Mouse (Mus musculus) adrenal gland, adult 2 months (tissue): ENCODE results near the gene Mier2. TPM values are rescaled to one million over a fixed set of nuclear protein-coding genes. Genes with fewer than 3 reads are reported as not detected.
A peak's percentile ranks its signal among the peaks of the same experiment; 100 is the strongest.

Experiments used
- DNase-seq: peaks from one replicate; pipeline ENCODE4 v3.0.0; 2021
- long read RNA-seq: library from polyadenylated mRNA; stranded (forward); transcript quantifications from one replicate; pipeline ENCODE4 v2.0.0, GENCODE M21; 2021
- polyA plus RNA-seq: library from polyadenylated mRNA; depleted of rRNA; stranded (reverse); fragments of >200 nt; gene quantifications from 2 replicates; pipeline ENCODE4 v1.2.3, GENCODE M21; 2012; rRNA removed
- total RNA-seq, 2 experiments: library from RNA; stranded (reverse); gene quantifications; 2 replicates each; pipeline ENCODE4 v1.2.3; 2021

Gene Mier2
- 10 to 100 TPM; 26.7 to 30.9 TPM for total RNA-seq
- polyA plus RNA-seq = 150 and 154 TPM in 2 replicates
- long read RNA-seq, transcript Mier2-203 (14 exons, 2,676 nt) = major isoform, 12 of 35 reads
- long read RNA-seq, partial matches to known transcripts = 3 of 35 reads
- long read RNA-seq, other reads (novel, unspliced or antisense) = 16 of 35 reads

DNA sequence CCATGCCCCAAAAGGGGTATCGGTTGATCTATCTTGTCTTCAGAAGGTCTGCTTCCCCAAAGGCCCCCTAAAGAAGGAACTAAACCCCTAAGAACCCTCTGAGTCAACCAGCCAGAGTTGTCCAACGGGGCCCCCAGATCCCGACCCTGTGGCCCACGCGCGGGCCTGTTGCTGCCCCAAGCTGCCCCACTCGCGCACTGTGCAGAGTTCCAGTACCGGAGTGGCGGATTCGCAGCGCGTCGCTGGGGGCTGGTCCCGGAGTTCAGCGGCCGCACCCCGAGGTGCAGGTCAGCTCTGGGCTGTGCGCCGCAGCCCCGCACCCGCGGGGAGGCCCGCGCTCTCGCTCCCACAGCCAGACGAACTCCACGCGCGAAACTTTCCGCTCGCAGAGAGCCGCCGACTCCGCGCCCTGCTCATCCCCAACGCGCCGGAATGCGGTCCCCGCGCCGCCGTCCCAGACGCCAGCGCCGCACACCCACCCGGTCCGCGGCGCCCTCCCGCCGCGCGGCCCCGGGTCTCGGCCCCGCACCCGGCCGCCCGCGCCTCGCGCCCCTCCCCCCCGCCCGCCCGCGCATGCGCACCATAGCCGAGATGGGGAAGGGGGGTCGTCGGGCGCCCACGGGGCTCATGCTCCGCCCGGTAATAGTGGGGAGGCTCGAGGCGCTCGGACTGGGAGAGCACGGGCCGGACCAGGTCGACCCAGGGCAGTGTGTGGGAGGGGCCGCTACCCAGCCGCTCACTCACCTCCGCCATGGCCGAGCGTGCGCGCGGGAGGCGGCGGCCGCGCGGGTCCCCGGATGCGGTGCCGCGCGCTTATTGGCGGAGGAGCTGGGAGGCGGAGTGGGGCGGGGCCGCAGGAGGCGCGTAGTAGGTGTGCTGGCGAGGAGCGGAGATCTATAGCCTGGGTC, at the start of gene Mier2:
TSS of gene Mier2 (minus strand) at position 870 of the 908 bp plus-strand sequence.
- peak; percentile 90 for DNase-seq

DNA sequence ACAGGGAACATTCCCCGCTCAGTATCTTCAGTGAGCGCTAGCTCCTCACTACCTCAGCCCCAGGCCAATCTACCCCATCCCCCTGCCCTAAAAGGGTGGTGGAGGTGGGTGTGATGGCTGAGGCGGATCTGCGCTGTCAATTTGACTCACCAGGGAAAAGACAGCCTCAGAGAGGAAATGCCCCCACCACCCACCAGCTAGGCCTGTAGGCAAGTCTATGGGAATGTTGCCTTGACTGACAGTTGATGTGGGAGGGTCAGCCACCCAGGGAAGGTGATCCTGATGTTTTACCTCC, 42.9 kb upstream of the Mier2 start:
- no peak for DNase-seq

DNA sequence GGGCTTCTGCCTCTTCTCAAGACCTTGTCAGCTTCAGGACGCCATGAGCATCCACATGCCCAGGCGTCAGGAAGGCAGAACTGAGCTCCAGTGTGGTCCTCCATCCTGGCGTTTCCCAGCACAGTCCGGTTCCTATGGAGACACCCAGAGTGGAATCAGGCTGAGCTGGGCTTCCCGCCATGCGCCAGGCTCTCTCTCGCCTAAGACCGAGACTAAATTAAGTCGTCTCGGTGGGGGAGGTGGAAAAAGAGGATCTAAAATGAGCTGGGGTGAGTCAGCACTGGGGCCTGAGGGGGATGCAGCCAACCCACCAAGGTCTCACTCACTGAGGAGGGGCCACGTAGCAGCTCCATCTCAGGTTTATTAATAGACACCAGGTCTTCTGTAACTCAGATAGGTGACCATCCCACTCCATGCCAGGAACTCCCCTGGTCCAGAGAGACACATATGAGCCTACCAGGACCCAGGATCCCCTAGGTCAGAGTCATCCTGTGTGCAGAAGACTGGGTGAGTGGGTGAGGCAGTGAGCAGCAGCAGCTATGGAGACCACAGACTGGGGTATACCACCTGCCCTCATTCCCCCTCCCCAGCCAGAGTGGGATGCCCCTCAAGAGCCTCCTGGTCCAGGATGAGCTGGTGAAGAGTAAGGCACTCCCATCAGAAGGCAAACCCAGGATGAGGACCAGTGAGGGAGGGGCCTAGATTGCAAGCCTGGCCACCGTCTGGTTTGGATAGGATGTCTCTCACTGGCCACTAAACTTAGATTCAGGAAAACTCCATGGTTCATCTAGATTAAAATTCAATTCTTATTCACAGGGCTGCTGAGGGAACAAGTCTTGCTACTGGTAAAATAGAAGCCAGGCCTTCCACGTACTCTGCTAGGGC, 42.3 kb upstream of the Mier2 start:
- no peak for DNase-seq

DNA sequence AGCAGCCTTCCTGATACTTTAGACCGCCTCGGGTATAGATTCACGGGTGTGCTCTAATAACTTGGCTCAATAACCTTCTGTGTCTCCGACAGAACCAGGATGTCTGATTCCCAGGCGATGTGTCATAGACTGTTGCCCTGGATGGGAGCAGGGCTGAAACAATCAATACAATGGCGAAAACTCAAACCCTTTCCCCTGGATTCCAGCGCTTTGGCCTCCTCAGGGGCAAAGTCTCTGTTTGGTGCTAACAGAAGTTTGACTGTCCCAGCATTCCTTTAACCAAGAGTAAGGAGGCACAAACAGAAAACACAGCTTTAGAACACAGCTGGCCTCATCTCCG, 40.6 kb upstream of the Mier2 start:
- DNase-seq = no peak

DNA sequence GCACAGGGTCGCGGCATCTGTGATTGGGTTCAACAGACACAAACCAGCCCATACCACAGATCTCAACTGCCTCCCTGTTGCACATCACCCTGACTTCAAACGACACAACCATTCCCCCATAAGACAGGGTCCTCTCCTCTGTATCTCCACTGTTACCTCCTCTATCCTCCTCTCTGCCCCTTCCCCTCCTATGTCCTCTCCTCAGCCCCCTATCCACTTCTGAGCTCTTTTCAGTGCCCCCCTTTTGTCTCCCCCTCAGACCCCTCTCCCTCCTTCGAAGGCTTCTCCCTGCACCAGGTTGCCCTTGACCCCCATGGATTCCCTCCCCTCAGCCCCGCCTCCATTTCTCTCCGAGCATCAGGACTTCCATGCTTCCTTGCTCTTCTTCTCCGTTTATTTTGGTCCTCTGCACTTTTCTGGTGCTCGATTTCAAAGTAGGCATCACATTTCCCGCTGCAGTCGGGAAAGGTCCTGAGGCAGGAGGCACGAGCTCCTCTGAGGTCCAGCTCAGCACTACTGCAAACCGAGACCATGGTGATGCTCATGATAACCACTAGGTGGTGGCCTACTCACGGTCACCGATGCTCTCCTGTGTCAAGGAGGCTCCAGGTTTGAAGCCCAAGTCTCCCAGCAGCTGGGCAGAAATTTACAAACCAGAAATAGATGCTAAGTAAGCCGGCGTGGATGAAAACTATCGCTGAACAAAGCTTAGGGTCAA, 40.0 kb upstream of the Mier2 start:
- DNase-seq = peak; percentile 50

DNA sequence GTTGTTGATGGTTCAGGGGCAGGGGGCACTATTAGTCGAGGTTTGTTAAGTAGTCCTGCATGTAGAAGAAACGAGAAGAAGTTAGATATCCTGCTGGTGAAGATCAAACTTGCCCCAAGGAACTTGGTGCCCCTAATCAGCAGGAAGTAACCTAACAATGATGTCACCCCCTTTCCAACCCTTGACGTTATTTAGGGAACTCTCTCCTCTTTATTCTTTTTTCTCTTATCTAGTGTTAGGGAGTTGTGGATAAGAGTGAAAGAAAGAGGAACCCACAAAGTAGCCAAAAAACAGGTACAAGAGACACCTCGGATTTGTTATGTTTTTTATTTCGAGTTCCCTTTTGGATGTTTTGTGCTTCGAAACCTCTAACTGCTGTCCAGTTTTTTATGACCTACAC, 39.1 kb upstream of the Mier2 start:
- no peak for DNase-seq

DNA sequence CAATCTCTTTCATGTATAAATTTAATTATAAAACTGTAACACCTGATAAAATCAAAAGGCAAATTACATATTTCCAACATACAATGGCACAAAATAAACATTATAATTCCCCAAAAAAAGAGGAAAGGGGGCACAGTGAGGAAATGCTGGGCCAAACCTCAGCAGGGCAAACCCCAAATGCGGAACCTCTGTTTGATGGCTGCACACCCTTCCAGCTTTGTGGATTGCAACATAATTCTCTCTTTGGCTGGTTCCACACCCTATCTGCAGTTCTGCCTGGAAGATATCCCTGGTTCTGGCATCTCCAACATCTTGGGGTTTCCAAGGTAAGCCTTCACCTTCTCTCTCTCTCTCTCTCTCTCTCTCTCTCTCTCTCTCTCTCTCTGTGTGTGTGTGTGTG, 35.7 kb upstream of the Mier2 start:
- no peak for DNase-seq

DNA sequence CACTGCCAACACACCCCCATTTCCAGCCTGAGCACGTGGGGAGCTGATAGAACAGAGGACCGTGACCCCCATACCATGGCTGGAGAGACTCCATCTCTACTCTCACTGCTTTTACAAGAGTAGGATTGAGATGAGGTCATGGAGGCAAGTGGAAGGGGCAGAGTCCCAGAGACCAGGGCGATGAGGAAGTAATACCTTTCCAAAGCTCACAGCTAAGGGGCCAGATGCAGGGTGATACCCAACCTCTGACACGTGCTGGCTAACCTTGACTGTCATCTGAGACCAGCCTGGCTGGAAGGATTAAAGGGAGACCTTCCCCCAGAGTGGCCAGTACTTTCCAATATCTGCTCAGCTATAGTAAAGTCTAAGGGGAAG, 32.7 kb upstream of the Mier2 start:
- no peak for DNase-seq

DNA sequence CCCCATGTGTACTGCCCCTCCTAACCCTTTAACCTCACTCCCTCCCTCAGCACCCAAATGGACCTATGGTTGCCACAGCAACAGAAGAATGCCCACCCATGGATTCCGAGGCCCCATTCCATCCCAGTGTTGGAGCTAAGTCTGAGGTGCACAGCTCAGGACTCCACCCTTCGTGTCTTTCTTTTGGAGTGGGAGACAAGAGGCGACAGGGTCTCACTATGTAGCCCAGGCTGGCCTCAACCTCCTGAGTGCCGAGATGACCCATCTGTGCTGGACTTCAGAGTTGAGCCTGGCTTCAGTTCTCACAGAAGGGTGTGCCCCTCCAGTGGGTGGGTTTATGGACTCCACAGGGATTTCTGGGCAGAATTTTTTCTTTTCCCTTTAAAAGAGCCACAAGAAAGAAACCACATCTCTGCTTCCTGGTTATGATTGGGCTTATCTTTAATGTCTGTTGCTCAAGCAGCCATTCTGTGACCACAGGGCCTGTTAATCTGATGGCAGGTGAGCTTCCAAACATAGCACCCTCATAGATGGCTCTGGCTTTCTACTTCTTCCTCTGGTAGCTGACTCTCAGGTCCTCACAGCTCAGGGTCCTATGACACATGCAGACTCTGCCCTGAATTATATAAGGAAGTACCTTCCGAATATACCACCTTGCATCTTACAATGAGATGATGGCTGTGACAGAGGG, 32.2 kb upstream of the Mier2 start, which contains the start of gene Theg:
TSS of gene Theg (minus strand) at position 271 of the 691 bp plus-strand sequence.
- no peak for DNase-seq

DNA sequence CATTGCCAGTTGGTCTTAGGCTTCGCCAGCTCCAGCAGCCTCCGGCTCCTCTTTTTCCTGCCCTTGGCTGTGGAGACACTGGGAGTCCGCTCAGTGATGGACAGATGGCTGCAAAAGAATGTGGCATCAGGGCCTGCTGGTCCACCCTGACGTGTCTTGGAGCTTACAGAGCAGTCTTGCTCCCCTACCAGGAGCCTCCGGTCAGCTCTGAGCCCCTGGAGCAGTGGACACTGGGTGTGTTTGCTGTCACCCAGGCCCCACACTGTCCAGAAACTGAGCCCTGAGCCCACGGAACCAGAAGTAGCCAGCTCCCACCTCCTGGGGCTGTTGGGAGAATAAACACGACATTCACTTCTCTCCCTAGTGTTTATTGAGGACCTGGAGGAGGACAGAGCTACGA, 31.2 kb upstream of the Mier2 start:
- no peak for DNase-seq

DNA sequence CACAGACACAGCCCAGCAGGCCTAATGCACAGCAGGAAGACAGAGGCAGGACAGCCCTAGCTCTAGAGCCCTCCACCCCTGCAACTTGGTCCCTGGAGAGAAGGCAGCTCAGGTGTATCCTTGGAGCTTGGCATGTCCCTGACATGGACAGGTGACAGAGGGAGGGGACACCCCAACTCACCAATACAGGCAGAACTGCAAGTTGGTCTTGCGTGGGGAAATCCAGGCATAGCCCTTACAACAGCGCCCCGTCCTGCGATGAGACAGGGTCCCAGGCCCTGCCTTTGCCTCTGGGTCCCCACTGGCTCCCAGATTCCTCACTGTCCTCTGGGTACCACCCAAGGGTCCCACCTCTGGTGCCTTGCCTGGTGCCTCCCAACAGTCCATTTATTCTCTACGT, 30.7 kb upstream of the Mier2 start:
- DNase-seq = no peak

DNA sequence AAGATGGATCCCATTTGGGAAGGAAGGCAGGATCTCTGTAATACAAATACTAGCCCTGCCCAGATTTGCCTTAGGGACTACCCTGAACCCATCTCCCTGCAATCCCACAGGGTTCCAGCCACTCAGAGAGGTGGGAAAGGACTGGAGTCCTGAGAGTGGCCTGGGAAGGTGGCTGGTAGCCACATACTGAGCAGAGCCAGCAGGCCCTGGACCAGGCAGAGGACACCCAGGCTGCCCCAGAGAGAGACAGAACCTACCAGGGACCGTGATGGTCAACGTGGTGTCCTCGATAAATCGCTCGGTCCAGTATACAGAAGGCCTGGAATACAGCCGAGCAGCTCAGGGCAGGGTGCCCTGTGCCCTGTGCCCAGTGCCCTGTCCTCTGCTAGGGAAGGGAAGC, 30.1 kb upstream of the Mier2 start:
- no peak for DNase-seq

DNA sequence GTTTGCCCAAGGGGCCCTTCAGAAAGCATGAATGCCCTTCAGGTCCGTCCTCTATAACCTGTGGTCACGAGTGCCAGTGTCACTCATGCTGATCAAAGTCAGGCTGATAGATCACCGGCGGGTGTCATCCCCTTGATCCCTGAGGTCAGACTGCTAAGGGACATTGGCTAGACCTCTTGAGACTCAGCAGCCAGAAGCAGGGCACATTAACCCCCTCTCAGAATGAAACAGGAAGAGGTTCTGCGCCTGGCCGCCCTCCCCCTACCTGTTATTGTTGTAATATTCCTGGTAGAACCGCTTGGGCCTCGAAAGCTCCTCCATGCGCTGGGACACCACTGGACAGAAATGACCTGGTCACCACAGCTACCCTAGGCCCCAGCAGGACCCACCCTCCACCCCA, 29.4 kb upstream of the Mier2 start:
- DNase-seq = no peak

DNA sequence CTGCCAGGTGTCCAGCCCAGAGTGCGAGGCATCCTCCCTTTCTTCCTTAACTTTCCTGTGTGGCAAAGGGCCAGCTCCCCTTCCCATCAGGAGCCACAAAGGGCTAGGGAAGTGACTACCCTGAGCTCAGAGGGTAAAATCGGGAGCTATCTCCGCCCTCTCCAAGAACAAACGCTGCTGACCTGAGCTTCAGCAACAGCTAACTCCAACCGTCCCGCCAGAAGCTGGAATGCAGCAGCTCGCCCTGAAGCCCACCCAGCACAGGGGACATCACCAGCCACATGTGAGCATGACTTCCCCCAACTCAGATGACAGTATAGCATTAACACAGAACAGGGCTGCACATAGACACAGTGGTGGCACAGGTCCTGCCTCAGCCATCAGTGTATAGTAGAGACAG, 29.0 kb upstream of the Mier2 start:
- DNase-seq = no peak

DNA sequence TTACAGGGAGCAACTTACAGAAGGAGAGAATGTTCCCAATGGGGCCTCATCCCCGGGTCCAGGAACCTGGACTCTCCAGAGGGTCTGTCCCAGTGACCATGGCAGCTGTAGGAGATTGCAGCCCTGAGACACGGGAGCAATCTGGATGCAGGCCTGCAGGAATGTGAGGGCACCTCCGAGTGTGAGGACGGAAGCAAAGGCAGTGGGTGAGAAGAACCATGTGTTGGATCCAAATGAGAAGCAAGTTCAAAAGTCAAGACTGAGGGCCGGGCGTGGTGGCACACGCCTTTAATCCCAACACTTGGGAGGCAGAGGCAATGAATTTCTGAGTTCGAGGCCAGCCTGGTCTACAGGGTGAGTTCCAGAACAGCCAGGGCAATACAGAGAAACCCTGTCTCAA, 26.5 kb upstream of the Mier2 start:
- no peak for DNase-seq

DNA sequence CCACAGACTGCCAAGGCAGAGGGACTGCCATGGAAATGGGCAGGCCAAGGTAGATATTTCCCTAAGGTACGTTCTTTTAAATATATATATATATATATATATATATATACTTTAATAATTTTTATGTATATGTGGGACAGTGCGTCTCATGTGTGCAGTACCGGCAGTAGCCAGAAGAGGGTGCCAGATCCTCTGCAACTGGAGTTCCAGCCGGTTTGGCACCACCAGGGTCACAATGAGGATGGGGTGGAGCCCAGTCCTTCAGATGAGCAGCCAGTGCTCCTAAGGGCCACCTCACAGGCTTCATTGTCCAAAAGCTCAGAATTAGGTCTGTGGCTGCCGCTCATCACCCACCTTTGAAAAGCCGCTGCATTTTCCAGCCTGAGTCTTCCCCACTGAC, 25.8 kb upstream of the Mier2 start:
- no peak for DNase-seq

DNA sequence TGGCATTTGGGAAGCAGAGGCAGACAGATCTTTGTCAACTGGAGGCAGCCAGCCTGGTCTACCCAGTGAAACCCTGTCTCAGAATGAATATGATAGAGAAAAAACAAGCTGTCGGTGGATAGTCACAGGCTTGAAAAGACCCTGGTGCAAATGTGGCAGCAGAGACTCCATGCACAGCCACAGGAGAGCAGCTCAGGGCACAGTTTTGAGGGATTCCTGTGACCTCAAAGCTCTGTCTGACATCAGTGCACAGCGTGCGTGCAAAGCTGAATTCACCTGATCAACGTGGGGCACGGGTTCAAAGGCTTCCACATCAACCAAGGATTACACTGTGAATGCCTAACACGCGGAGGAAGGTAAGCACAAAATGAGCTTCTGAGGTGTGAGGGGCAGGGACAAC, 25.4 kb upstream of the Mier2 start:
- DNase-seq = no peak

DNA sequence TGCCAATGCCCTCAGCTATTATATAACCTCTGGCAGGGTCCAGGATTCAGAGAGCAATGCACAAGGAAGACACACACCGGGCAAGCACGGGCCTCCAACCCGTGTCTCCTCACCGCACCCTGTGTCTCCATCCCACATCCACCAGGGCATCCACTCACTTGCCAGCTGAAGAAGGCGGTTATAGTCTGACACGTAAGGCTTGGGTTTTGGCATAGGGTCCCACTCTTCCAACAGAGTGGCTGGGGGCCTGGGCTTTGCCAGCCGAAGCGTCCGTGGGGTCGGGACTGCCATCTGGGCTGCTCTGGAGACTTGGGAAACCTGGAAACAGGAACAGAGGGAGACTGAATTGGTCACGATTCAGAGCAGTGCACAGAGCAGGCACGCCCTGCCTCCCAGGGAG, 24.8 kb upstream of the Mier2 start:
- no peak for DNase-seq

DNA sequence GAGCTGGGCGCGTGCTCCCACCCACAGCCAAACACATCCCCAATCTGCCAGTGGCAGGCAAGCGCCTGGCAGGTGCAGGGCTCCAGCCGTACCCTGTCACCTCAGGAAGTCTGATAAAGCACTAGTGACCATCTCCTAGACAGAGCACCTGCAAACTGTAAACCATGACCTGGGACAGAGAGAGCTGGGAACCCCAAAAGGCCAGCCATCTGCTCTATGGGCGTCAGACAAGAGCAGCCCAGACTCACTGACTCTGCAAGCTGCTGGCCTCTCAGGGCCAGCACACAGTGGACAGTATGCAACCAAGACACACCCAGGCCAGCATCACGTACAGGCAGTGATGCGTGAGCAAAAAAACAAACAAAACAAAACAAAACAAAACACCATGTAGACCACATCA, 23.9 kb upstream of the Mier2 start:
- no peak for DNase-seq

DNA sequence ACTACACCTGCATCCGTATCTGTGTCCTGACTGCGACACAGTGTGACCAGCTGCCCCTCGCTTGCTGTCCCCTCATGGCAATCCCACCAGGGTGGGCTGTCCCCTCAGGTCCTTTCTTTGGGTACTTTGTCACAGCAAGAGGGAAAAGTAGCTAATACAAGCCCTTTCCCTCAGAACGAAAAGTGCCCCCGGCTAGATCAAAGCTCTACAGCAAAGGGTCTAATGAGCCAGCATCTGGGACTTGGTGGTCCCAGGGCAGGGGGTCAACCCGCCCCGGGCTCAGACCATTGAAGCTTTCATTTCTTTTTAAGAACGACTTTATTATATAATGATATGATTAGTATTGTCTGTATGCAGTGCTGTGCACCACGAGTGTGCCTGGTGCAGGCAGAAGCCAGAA, 23.3 kb upstream of the Mier2 start:
- DNase-seq = no peak

DNA sequence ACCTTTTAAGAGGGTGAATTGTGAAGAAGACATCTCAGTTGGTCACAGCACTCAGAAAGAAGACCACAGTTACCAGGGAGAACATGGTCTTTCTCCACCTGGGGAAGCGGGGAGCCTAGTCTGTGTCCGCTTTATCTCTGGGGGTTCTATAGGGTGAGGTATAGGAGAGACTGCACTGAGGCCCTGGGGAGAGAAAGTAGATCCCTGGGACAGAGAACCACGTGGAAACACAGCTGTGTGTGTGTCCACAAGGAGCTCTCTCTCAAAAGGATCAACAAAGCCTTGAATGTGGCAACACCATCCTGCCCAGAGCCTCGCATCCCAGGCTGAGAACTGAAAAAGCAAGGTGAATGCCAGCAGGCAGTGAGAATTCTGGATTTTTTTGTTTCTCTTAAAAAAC, 22.4 kb upstream of the Mier2 start:
- DNase-seq = no peak

DNA sequence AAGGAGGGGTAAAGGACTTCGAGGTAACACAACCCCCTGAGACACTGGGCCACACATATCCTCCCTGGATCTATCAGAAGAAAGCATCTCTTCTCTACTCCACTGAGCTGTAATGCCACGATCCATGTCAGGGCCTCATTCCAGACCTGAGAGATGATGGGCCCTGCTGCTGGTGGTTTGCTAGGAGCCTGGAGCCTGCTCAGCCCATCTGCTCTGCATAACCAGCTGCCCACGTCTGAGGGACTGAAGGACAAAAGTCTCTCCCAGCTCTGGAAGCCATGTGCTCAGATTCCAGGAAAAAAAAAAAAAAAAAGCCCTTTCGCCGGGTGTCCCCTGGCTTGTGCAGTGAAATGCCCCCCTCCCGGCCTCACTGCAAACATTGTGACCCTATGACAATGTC, 20.8 kb upstream of the Mier2 start:
- no peak for DNase-seq
